7 mouse cellular contexts compared by ENCODE assay signal in genomic region chr7:73594492-73595139, GRCm38 (mm10). TPM values are rescaled to one million over a fixed set of nuclear protein-coding genes. Genes with fewer than 3 reads are reported as not detected.
A peak's percentile ranks its signal among the peaks of the same experiment; 100 is the strongest.
DNase-seq lines count a peak whose midpoint lies in the region; ATAC-seq and TF ChIP-seq lines count a peak whose summit lies in the region.

No protein-coding gene starts in this region.

- no peak for ATAC-seq in embryonic facial prominence, embryonic 13.5 days (ENCODE audit: insufficient number of reproducible peaks, insufficient read depth, low FRiP score, low TSS enrichment, low read depth)
- ATAC-seq in hindbrain, embryonic 12.5 days (ENCODE audit: low FRiP score): peak; percentile 63
- ATAC-seq in liver, embryonic 14.5 days (ENCODE audit: insufficient read depth): peak; percentile 21; the same call in 1 of the 2 replicates

- H3K27me3 ChIP-seq in embryonic facial prominence, embryonic 13.5 days: no peaks in the 10 kb centered on the region
- H3K27me3 ChIP-seq in hindbrain, embryonic 12.5 days: no peaks in the 10 kb centered on the region
- H3K27me3 ChIP-seq in liver, embryonic 14.5 days (ENCODE audit: control insufficient read depth, insufficient read depth, low read length): no peaks in the 10 kb centered on the region

- H3K36me3 ChIP-seq in embryonic facial prominence, embryonic 13.5 days: no peaks in the 10 kb centered on the region
- no peaks in the 10 kb centered on the region for H3K36me3 ChIP-seq in hindbrain, embryonic 12.5 days
- no peaks in the 10 kb centered on the region for H3K36me3 ChIP-seq in liver, embryonic 14.5 days (replicated peaks; ENCODE audit: control insufficient read depth, insufficient read depth, low read depth)

- TF ChIP-seq CTCF in liver, embryonic 14.5 days (IDR thresholded peaks at IDR 0.05; ENCODE audit: low read depth): no peak

- peaks cover 37% of the 10 kb centered on the region for H3K4me1 ChIP-seq in embryonic facial prominence, embryonic 13.5 days
- H3K4me1 ChIP-seq in hindbrain, embryonic 12.5 days: peaks cover 42% of the 10 kb centered on the region
- H3K4me1 ChIP-seq in liver, embryonic 14.5 days (replicated peaks; ENCODE audit: control insufficient read depth in 2 of 2, insufficient read depth in 2 of 2, low read length in 1 of 2): peaks cover 21 to 37% of the 10 kb centered on the region in 2 experiments

- peak overlapping the region; percentile 59 for H3K9ac ChIP-seq in embryonic facial prominence, embryonic 13.5 days
- H3K9ac ChIP-seq in hindbrain, embryonic 12.5 days: 0 out of 2 replicates have a peak overlapping the region, but pooled peaks have one; percentile 39
- H3K9ac ChIP-seq in liver, embryonic 14.5 days (replicated peaks): peak overlapping the region; percentile 64

- WGBS in embryonic facial prominence, embryonic 13.5 days: 1% methylated on average over 14 of the region's 14 CpGs
- 1% methylated on average over 14 of the region's 14 CpGs for WGBS in hindbrain, embryonic 12.5 days
- under 1% methylated on average over 14 of the region's 14 CpGs for WGBS in liver, embryonic 14.5 days (ENCODE audit: insufficient replicate concordance)

- TF ChIP-seq EP300 in liver, embryonic 14.5 days (IDR thresholded peaks at IDR 0.05; ENCODE audit: low read depth): no peak

- H3K27ac ChIP-seq in embryonic facial prominence, embryonic 13.5 days: peak overlapping the region; percentile 88
- peak overlapping the region; percentile 92 for H3K27ac ChIP-seq in hindbrain, embryonic 12.5 days
- H3K27ac ChIP-seq in liver, embryonic 14.5 days: peak overlapping the region; percentile 79

- DNase-seq in 416B (ENCODE audit: low read depth): peak; percentile 74
- DNase-seq in CD4-positive helper T cell, adult 2 months (ENCODE audit: low read depth, low spot score): peak; percentile 59
- DNase-seq in liver, embryonic 14.5 days (ENCODE audit: low read depth in 3 of 3, low spot score in 3 of 3): no peak
- DNase-seq in retina, postnatal 1 day: peak; percentile 87
- DNase-seq in urinary bladder, adult 2 months (ENCODE audit: low spot score): no peak

- H3K4me2 ChIP-seq in embryonic facial prominence, embryonic 13.5 days: peak overlapping the region; percentile 65
- peak overlapping the region; percentile 53 for H3K4me2 ChIP-seq in hindbrain, embryonic 12.5 days (replicated peaks)
- H3K4me2 ChIP-seq in liver, embryonic 14.5 days (ENCODE audit: low read depth): peak overlapping the region; percentile 85

- H3K9me3 ChIP-seq in embryonic facial prominence, embryonic 13.5 days: no peaks in the 10 kb centered on the region
- no peaks in the 10 kb centered on the region for H3K9me3 ChIP-seq in hindbrain, embryonic 12.5 days (replicated peaks)
- H3K9me3 ChIP-seq in liver, embryonic 14.5 days (ENCODE audit: control insufficient read depth, low read length): no peaks in the 10 kb centered on the region

- H3K4me3 ChIP-seq in embryonic facial prominence, embryonic 13.5 days: peak overlapping the region; percentile 41
- peak overlapping the region; percentile 27 for H3K4me3 ChIP-seq in hindbrain, embryonic 12.5 days
- H3K4me3 ChIP-seq in liver, embryonic 14.5 days (ENCODE audit: insufficient read depth in 1 of 2, low read depth in 2 of 2, low read length in 2 of 2): peak overlapping the region; percentile 54 to 59

RNA-seq across cellular contexts. Expression of gene Chd2, which starts 53.0 kb away (rescaled TPM):
- 62.3 and 65.6 TPM in 2 replicates for polyA plus RNA-seq in embryonic facial prominence, embryonic 13.5 days (2015; fragmentation: Nextera tagmentation; extraction: Ambion mirVana)
- 63.6 and 67.9 TPM in 2 replicates for polyA plus RNA-seq in hindbrain, embryonic 12.5 days (2016; fragmentation: Nextera tagmentation; extraction: Ambion mirVana)
- polyA plus RNA-seq in liver, embryonic 14.5 days (2012; rRNA removed): 12.0 and 13.1 TPM in 2 replicates
- polyA plus RNA-seq in liver, embryonic 14.5 days (2014; fragmentation: Nextera tagmentation; extraction: Ambion mirVana): 14.8 and 17.4 TPM in 2 replicates
- polyA plus RNA-seq in urinary bladder, adult 2 months (2012; rRNA removed): 25.6 and 27.3 TPM in 2 replicates

Comparison
In these comparisons a context has a peak if more than half of its experiments do, and no peak if none do; other contexts are left out.
1. DNase-seq: peak in 416B (single experiment), CD4-positive helper T cell, adult 2 months (single experiment) and retina, postnatal 1 day (single experiment); none in liver, embryonic 14.5 days (0 of 3) and urinary bladder, adult 2 months (single experiment).
2. Peak in every context shown above with its lines, with median percentiles within 50 percentile points of each other: H3K27ac ChIP-seq, H3K4me2 ChIP-seq, H3K4me3 ChIP-seq and H3K9ac ChIP-seq.